Mouse (Mus musculus) splenic B cell, adult 2 months (primary cell): Measurements from ENCODE around the gene Col26a1.
A peak's percentile ranks its signal among the peaks of the same experiment; 100 is the strongest.
"Not testable (repeated sequence)": the region's sequence is repeated elsewhere in the genome, so short reads cannot be mapped to it uniquely, and the experiment has no call there.

Experiments used
- DNase-seq: peaks from one replicate; pipeline ENCODE4 v3.0.0-alpha.2; 2011; ENCODE audit warnings: low read depth, low spot score
- H3K27me3 ChIP-seq: 2 replicates; pipeline ENCODE4 v1.6.1; 2012; ENCODE audit warnings: mild to moderate bottlenecking, low read length, moderate library complexity, mixed read lengths; ENCODE audit not compliant: control insufficient read depth, poor library complexity, insufficient read depth, severe bottlenecking
- H3K36me3 ChIP-seq: 2 replicates; pipeline ENCODE4 v1.6.1; 2012; ENCODE audit warnings: mild to moderate bottlenecking, low read length, moderate library complexity, mixed read lengths; ENCODE audit not compliant: control insufficient read depth, poor library complexity, insufficient read depth, severe bottlenecking

The Col26a1 gene

DNA sequence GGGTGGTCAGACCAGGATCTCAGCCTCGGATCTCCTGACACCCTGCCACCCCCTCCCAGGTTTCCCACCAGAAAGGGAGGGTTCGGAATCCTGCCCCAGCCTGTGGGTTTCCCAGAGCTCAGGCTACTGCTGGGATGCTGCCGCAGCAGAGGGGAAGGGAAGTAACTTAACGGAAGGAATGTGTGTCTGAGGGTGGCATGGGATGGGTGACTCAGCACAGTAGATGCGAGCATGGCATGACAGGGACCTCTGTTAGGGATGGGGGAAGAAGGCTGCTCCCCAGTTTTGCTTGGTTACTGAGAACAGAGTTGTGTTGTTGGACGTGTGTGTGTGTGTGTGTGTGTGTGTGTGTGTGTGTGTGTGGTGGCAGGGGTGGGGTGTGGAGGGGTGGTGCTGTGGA, 122.7 kb downstream of the Col26a1 start:
- no peaks in the 10 kb centered on the region for H3K36me3 ChIP-seq
- DNase-seq = no peak
- no peaks in the 10 kb centered on the region for H3K27me3 ChIP-seq

DNA sequence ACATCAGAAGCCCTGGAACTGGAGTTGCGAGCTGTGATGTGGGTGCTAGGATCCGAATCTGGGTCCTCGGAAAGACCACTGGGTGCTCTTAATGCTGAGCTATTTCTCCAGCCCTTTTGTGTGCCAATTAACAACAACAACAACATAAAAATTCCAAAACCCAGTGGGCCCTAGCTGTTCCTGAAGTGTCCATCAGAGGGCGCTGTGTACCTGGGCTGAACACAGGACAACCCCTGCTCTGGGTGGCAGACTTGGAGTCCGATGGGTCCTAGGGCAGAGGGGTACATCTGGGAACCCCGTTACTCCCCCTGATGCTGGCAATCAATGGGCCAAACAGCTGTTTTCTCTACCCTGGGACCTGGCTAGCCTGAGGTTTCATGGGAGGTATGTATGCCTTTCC, 123.2 kb downstream of the Col26a1 start:
- Histone ChIP-seq H3K27me3 (no peaks in the 10 kb centered on the region), H3K36me3 (no peaks in the 10 kb centered on the region)
- DNase-seq = peak; percentile 40

DNA sequence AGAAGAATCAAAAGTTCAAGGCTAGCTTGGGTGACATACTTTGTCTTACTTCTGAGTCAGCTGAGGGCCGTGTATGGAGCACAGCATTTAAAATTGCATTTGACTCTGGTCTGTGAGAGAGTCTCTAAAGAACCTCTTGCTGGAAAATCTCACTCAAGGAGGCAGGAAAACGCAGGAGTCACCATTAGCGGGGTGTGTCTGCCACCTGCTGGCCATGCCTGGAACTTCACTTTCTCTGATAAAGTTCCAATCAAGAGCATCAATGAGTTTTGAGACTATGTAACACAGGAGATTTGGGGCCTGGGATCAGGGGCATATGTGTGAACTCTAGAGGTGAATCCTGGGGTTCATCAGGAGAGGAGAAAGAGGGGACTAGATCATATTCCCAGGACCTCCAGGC, 127.3 kb downstream of the Col26a1 start:
- no peaks in the 10 kb centered on the region for H3K36me3 ChIP-seq
- peak; percentile 63 for DNase-seq
- no peaks in the 10 kb centered on the region for H3K27me3 ChIP-seq

DNA sequence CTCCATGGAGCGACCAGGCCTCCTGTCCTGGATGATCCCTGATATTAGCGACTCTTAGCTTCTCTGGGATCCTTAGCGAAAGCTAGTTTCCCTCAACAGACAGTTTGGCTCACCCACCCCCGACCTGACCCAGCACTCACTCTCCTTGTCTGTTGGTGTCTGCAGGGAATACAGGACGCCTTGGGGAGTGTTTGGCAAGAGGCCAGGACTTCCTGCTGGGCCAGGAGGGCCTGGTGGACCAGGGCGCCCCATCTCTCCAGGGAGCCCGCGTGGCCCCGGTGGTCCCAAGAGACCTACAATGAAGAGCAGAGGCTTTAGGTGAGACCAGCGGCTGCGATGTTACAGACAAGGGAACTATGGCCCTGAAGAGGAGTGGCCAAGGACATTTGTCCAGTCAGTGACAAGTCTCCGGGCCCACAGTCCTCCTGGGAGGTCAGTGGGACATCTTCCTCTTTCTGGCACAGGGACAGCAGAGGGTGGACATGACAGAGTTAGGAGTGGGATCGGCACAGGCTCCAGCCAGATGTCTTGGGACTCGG, 128.9 kb downstream of the Col26a1 start:
- no peaks in the 10 kb centered on the region for H3K36me3 ChIP-seq
- DNase-seq = peak; percentile 19
- H3K27me3 ChIP-seq = no peaks in the 10 kb centered on the region

DNA sequence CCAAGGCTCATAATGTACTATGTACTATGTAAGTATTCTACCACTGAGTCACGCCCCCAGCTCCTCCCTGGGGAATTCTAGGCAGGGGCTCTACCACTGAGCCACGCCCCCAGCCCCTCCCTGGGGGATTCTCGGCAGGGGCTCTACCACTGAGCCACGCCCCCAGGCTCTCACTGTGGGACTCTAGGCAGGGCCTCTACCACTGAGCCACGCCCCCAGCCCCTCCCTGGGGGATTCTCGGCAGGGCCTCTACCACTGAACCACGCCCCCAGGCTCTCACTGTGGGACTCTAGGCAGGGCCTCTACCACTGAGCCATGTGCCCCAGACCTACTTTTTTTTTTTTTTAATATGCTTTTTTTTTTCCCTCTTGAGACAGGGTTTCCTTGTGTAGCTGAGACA, 129.8 kb downstream of the Col26a1 start:
- DNase-seq = peak; percentile 46
- H3K27me3 ChIP-seq, H3K36me3 ChIP-seq: not testable (repeated sequence)

DNA sequence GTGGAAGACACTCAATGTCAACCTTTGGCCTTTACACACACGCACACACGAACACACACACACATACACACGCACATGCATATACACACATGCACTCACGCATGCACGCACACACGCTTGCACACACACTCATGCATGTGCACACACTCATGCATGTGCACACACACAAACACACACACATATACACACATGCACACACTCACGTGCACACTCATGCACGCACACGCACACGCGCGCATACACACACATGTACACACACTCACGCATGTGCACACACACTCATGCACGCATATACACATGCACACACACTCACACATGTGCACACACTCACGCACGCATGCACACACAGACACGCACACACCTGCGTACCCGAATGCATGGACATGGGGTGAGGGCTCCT, 130.9 kb downstream of the Col26a1 start:
- no peak for DNase-seq
- no peaks in the 10 kb centered on the region for H3K36me3 ChIP-seq
- H3K27me3 ChIP-seq = no peaks in the 10 kb centered on the region

DNA sequence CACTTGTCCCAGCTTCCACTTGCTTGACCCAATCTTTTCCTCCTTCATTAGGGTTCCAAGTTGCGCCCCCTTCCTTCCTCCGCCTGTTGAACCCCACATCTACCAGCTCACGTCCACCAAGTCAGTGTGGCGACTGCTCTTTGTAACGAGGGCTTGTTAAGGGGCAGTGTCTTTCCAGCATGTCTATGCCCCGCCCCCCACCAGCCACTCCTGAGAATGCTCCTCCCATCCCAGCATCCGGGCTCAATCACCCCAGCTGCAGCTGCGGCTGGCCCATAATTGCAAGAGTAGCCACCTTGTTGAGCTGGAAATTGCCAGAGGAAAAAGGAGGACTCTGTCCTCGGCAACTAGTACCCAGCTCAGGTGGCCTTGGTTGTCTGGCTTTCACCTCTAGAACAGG, 136.4 kb downstream of the Col26a1 start:
- Histone ChIP-seq H3K27me3 (no peaks in the 10 kb centered on the region), H3K36me3 (no peaks in the 10 kb centered on the region)
- DNase-seq = no peak

DNA sequence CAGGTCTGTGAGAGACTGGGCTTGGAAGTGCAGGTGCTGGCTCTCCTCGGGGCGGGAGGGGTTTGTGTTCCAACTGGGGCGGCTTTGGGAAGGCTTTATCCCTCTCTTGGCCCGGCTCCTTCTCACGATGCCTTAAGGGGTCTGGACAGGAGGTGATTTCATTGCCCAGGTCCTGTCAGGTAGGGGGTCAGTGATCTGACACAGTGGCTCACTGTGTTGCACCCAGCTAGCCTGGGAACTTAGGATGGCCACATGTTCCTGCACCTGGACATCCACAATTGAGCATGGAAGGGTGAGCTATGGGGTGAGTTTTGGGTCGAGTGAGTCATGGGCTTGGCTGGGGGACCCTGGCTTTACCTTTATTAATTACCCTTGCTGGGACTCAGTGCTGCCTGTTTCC, 144.1 kb downstream of the Col26a1 start:
- Histone ChIP-seq H3K36me3 (no peaks in the 10 kb centered on the region), H3K27me3 (no peaks in the 10 kb centered on the region)
- no peak for DNase-seq

DNA sequence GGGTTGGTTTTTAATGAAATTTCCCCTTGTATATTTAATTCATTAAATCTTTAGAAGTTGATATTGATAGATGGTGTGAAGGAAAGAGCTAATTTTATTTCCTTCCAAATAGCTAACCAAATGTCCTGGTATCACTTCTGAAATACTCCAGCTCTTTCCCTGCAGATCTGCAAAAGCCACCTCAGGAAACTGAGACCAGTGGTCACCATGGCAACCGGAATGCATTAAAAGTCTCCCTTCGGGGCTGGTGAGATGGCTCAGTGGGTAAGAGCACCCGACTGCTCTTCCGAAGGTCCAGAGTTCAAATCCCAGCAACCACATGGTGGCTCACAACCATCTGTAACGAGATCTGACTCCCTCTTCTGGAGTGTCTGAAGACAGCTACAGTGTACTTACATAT, 156.7 kb downstream of the Col26a1 start:
- not testable (repeated sequence) for DNase-seq, H3K36me3 ChIP-seq, H3K27me3 ChIP-seq

DNA sequence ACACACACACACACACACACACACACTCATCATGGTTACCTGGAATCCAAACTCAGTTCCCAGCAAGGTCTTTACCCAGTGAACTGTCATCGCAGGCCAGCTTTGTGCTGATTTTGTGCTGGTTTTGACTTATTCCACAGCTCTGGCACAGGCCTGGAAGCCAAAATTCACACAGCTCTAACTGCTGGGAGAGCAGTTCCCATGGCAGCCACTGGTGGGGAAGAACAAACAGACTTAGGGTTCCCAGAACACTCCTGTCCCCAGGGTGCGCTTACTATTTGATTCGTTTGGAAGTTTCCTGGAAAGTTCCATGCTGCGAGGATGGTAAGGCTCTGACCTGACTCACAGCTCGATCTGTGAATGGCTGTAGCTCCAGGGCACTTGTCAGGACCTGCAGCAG, 161.4 kb downstream of the Col26a1 start:
- Histone ChIP-seq H3K27me3 (no peaks in the 10 kb centered on the region), H3K36me3 (no peaks in the 10 kb centered on the region)
- DNase-seq = no peak

DNA sequence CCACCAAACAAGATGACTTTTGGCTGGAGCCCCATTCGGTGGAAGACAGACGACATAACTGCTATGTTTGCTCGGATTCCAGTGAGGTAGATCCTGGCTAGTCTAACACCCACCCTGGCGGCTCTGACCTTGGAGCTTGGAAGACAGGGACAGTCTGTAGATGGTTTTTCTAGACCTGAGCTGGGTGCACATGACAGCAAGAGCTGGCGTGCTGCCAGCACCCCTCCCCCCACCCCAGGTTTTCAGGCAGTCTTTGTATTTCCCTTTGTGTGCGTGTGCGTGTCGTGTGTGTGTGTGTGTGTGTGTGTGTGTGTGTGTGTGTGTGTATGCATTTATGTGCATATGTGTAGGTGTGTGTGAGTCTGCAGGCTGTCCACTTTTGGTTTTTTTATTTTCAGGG, 164.4 kb downstream of the Col26a1 start:
- no peak for DNase-seq
- H3K36me3 ChIP-seq = no peaks in the 10 kb centered on the region

DNA sequence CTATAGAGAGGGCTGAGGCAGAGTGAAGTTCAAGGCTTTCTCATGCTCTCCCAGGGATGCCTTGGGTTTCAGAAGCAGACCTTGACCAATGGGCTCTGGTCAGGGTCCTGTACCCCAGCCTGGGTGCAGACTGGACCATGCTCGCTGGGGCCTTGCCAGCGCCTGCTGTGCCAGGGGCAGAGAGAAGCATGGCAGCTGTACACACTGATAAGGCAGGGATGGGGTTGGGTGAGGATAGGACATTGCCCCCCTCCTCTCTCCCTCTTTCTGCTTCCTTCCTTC, 165.5 kb downstream of the Col26a1 start:
- Histone ChIP-seq H3K36me3 (no peaks in the 10 kb centered on the region), H3K27me3 (no peaks in the 10 kb centered on the region)
- DNase-seq = no peak

More for the DNA sequence above, 164.4 kb downstream of the Col26a1 start:
- H3K27me3 ChIP-seq = no peaks in the 10 kb centered on the region

DNA sequence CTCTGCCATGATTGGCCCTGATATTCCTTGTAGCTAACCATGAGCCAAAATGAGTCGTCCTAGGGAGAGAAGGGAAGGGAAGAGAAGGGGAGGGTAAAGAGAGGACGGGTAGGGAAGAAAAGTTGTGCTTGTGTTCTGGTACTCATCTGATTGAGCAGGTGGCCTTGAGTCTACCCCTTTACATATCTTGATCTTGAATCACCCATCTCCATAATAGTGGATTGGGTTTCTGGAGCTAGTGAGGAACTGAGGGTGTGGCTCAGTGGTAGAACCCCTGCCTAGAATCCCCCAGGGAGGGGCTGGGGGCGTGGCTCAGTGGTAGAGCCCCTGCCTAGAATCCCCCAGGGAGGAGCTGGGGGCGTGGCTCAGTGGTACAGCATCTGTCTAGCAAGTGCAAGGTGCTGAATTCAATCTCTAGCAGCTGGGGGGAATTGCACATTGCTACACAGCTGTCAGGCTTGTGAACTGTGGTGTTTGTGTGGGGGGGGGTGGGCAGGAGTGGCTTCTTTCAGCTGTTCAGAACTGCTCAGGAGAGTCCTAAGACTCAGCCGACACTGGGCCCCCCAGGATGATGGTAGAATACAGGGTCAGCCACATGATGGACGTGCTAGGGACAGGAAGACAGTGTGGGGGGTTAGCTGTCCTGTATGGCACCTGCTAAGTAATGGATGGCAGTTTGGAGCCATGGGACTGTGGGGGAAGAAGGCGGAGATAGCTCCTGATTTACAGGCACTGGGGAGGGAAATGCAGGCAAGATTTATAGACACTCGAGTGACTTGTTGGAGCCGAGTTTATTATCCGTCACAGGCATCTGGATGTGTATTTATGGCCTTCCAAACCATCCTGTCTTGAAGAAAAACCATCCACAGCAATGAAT, 166.1 kb downstream of the Col26a1 start:
- no peaks in the 10 kb centered on the region for H3K36me3 ChIP-seq
- DNase-seq = no peak
- H3K27me3 ChIP-seq = no peaks in the 10 kb centered on the region

DNA sequence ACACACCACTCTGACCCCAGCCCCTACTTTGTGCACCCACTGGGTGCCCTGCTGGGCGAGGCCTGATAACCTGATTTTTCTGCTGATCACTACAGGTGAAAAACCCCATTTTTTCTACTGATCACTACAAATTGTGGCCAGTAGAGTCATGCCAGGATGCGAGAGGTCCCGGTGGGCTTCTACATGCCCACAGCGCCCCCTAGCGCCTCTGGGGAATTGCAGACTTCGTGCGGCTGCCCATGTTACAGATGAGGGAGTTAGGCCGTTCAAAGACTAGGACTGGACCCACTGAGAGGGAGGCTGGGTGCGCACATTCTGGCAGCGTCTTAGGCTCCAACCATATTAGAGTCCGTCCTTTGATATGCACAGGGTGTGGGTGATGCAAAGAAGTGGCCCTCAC, 168.1 kb downstream of the Col26a1 start:
- no peaks in the 10 kb centered on the region for H3K27me3 ChIP-seq
- H3K36me3 ChIP-seq = no peaks in the 10 kb centered on the region
- DNase-seq = peak; percentile 62

DNA sequence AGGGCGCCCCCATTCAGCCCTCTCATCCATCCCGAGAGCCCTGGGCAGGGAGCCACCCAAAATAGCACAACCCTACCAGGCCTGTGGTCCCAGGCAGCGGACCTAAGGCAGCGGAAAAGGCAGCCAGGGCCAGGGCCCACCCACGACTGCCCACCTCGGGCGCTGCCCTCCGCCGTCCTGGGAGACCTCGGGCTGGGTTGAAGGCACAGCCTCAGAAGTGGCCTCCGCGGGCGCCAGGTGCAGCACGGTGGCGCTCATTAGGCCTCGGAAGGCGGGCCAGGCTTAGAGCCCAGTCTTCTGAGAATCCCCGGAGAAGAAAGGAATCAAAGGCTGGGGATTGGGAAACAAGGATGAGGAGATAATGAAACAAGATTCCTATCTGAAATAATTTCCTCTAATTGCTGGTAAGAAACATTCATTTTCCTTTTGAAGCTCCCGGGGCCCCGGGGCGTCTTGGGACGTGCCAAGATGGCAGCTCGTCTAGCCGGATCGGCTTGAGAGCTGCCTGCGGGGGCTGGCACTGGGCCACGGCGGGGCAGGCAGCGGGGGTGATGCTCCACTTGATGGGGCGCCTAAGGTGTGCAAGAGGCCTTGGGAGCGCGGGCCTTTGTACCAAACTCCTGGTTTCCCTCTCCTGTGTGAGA, 168.7 kb downstream of the Col26a1 start:
- no peak for DNase-seq
- no peaks in the 10 kb centered on the region for H3K27me3 ChIP-seq
- no peaks in the 10 kb centered on the region for H3K36me3 ChIP-seq
